Mouse (Mus musculus): ENCODE results near the gene Tmem120b. TPM values are rescaled to one million over a fixed set of nuclear protein-coding genes. Genes with fewer than 3 reads are reported as not detected.

Gene Tmem120b
- polyA plus RNA-seq, 1 experiment from 2014 or later, result 14.9 TPM

DNA sequence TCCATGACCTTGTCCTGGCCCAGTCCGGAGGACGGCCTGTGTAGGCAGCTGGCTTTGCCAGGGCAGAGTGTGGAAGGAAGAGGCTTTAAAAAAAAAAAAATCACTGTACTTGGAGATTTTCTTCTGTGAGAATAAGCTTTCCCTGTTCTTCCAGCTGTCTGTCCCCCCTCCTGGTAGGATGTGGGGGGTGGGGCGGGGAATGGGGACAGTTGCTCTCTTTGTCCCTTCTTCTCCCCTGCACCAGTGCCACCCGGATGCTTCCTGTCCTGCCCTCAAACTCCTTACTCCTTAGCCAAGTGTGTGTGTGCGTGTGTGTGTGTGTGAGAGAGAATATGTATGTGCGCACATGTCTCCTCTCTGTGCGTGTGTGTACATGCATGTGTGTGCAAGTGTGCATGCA lies 38.5 kb upstream of the Tmem120b start:
- Histone ChIP-seq H3K4me2 (ENCODE audit: low read depth, low read length) (no peak overlapping the region), H3K4me3 (ENCODE audit: low read length) (no peak overlapping the region), H3K9me3 (replicated peaks; ENCODE audit: control insufficient read depth, low read length) (no peaks in the 10 kb centered on the region), H3K27ac (ENCODE audit: low read length) (no peak overlapping the region), H3K27me3 (ENCODE audit: control insufficient read depth, insufficient read depth, low read length) (no peaks in the 10 kb centered on the region), H3K4me1 (ENCODE audit: control insufficient read depth, insufficient read depth, low read length) (peaks cover 15% of the 10 kb centered on the region), H3K9ac (ENCODE audit: low read length) (no peak overlapping the region), H3K36me3 (ENCODE audit: control insufficient read depth, insufficient read depth) (peaks cover 21% of the 10 kb centered on the region)
- ATAC-seq (replicated peaks; ENCODE audit: extremely low read depth, insufficient read depth, low FRiP score), result no peak
- 81% methylated on average over 7 of the region's 7 CpGs for WGBS

DNA sequence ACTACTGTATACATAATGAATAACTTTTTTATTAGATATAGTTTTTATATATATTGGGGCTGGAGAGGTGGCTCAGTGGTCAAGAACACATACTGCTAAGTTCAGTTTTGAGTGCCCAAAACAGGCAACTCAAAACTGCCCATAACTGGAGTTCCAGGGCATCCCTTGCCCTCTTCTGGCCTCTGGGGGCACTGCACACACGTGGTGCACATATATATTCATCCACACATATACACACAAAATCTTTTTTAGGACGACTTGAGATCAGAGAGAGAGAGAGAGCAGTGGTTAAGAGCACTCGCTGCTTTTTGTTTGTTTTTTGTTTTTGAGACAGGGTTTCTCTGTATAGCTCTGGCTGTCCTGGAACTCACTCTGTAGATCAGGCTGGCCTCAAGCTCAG lies 36.9 kb upstream of the Tmem120b start:
- peaks cover 15% of the 10 kb centered on the region for H3K4me1 ChIP-seq (ENCODE audit: control insufficient read depth, insufficient read depth, low read length)
- H3K27ac ChIP-seq (ENCODE audit: low read length), result no peak overlapping the region

DNA sequence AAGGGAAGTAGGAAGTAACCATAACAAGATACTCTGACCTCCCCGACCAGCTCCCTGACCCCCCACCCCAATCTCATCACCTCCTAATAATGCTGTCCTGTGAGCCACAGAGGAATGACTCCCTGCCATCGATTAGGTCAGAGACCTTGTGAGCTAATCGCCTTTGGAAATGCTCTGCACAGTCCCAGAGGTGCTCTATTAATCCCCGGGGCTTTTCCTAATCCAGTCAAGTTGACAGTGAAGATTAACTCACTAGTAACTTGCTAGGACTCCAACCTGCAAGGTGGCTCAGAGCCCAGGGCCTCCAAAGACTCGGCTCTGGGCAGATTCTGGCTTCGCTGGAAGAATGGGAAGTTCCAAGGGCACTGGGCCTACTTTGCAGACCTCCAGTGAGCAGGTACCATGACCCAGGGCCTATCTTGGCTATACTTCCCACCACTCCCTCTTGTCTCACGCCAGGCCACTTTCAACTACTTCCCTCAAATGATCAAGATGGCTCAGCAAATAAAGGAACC lies 34.5 kb upstream of the Tmem120b start:
- H3K9me3 ChIP-seq (replicated peaks; ENCODE audit: control insufficient read depth, low read length), result no peaks in the 10 kb centered on the region
- peaks cover 4% of the 10 kb centered on the region for H3K4me1 ChIP-seq (ENCODE audit: control insufficient read depth, insufficient read depth, low read length)
- H3K27ac ChIP-seq (ENCODE audit: low read length), result no peak overlapping the region
- H3K9ac ChIP-seq (ENCODE audit: low read length), result no peak overlapping the region
- H3K36me3 ChIP-seq (ENCODE audit: control insufficient read depth, insufficient read depth), result peaks cover 21% of the 10 kb centered on the region
- no peak overlapping the region for H3K4me2 ChIP-seq (ENCODE audit: low read depth, low read length)
- no peak overlapping the region for H3K4me3 ChIP-seq (ENCODE audit: low read length)
- no peaks in the 10 kb centered on the region for H3K27me3 ChIP-seq (ENCODE audit: control insufficient read depth, insufficient read depth, low read length)
- no peak for ATAC-seq (replicated peaks; ENCODE audit: extremely low read depth, insufficient read depth, low FRiP score)
- WGBS, result 75% methylated on average over 7 of the region's 7 CpGs

More for the DNA sequence above, 36.9 kb upstream of the Tmem120b start:
- H3K4me3 ChIP-seq (ENCODE audit: low read length), result no peak overlapping the region
- H3K9me3 ChIP-seq (replicated peaks; ENCODE audit: control insufficient read depth, low read length), result no peaks in the 10 kb centered on the region
- H3K36me3 ChIP-seq (ENCODE audit: control insufficient read depth, insufficient read depth), result peaks cover 21% of the 10 kb centered on the region
- 89% methylated on average over 3 of the region's 3 CpGs for WGBS
- no peak overlapping the region for H3K4me2 ChIP-seq (ENCODE audit: low read depth, low read length)
- ATAC-seq (replicated peaks; ENCODE audit: extremely low read depth, insufficient read depth, low FRiP score), result no peak
- H3K9ac ChIP-seq (ENCODE audit: low read length), result no peak overlapping the region
- no peaks in the 10 kb centered on the region for H3K27me3 ChIP-seq (ENCODE audit: control insufficient read depth, insufficient read depth, low read length)

DNA sequence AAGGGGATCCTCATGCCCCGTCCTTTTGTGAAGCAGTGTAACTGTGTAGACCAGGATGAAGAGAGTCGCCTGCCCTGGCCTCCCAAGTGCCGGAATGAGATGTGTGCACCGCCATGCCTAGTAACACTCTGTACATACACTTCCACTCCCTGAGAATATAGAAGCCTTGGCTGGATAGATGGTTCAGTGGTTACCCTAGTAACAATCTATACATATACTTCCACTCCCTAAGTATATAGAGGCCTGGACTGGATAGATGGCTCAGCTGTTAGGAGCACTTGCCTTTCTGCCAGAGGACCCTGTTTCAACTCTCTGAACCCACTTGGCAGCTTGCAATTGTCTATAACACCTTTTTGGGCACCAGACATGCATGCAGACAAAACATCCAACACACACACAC lies 33.1 kb upstream of the Tmem120b start:
- Histone ChIP-seq H3K27ac (ENCODE audit: low read length) (no peak overlapping the region), H3K4me1 (ENCODE audit: control insufficient read depth, insufficient read depth, low read length) (peaks cover 4% of the 10 kb centered on the region)
- WGBS, result 79% methylated on average over 4 of the region's 4 CpGs

DNA sequence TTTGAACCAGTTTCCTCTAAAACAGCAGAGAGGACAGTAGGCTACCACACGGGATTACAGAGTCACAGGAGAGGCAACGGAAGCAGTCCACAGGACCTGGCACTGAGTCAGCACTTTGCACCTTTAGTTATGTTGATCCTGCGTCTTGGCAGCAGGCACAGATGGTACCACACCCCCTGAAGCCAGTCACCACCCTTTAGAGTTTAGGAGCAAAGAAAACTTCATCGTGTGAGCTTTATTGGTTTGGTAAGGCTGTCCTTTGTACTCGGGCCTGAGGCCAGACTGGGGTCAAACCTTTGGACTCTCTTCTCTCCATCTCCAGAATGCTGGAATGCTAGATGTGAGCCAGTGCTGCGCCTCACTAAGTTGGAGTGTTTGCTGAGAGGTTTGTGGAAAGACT lies 32.7 kb upstream of the Tmem120b start:
- Histone ChIP-seq H3K4me3 (ENCODE audit: low read length) (no peak overlapping the region), H3K27me3 (ENCODE audit: control insufficient read depth, insufficient read depth, low read length) (no peaks in the 10 kb centered on the region), H3K9me3 (replicated peaks; ENCODE audit: control insufficient read depth, low read length) (no peaks in the 10 kb centered on the region), H3K9ac (ENCODE audit: low read length) (no peak overlapping the region), H3K4me1 (ENCODE audit: control insufficient read depth, insufficient read depth, low read length) (peaks cover 4% of the 10 kb centered on the region), H3K36me3 (ENCODE audit: control insufficient read depth, insufficient read depth) (peaks cover 13% of the 10 kb centered on the region; the same call in 1 of the 2 replicates), H3K4me2 (ENCODE audit: low read depth, low read length) (no peak overlapping the region), H3K27ac (ENCODE audit: low read length) (no peak overlapping the region)
- whole genome bisulfite sequencing, result 23% methylated on average over 6 of the region's 6 CpGs
- ATAC-seq (replicated peaks; ENCODE audit: extremely low read depth, insufficient read depth, low FRiP score), result no peak

More for the DNA sequence above, 33.1 kb upstream of the Tmem120b start:
- H3K4me2 ChIP-seq (ENCODE audit: low read depth, low read length), result no peak overlapping the region
- peaks cover 13% of the 10 kb centered on the region; the same call in 1 of the 2 replicates for H3K36me3 ChIP-seq (ENCODE audit: control insufficient read depth, insufficient read depth)
- H3K9me3 ChIP-seq (replicated peaks; ENCODE audit: control insufficient read depth, low read length), result no peaks in the 10 kb centered on the region
- H3K4me3 ChIP-seq (ENCODE audit: low read length), result no peak overlapping the region
- no peak for ATAC-seq (replicated peaks; ENCODE audit: extremely low read depth, insufficient read depth, low FRiP score)
- H3K9ac ChIP-seq (ENCODE audit: low read length), result no peak overlapping the region
- H3K27me3 ChIP-seq (ENCODE audit: control insufficient read depth, insufficient read depth, low read length), result no peaks in the 10 kb centered on the region

DNA sequence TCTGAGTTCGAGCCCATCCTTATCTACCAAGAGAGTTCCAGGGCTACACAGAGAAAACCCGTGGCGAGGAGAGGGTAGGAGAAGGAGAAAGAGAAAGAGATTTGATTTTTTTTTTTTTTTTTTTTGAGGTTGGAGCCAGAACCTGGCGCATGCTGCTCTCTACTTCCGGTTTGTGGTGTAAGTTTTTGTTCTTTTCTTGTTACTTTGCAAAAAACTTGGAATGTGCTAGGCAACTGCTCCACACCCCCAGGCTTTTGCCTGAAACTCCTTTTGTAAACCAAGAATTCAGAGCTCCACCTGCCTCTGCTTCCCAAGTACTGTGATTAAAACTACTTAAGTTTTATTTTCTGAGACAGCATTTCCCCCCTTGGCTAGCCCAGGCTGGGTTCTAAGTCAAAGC lies 30.1 kb upstream of the Tmem120b start:
- H3K4me1 ChIP-seq (ENCODE audit: control insufficient read depth, insufficient read depth, low read length), result peaks cover 4% of the 10 kb centered on the region
- H3K27ac ChIP-seq (ENCODE audit: low read length), result no peak overlapping the region
- H3K36me3 ChIP-seq (ENCODE audit: control insufficient read depth, insufficient read depth), result no peaks in the 10 kb centered on the region
- H3K4me3 ChIP-seq (ENCODE audit: low read length), result no peak overlapping the region
- H3K4me2 ChIP-seq (ENCODE audit: low read depth, low read length), result no peak overlapping the region
- no peak for ATAC-seq (replicated peaks; ENCODE audit: extremely low read depth, insufficient read depth, low FRiP score)
- H3K9me3 ChIP-seq (replicated peaks; ENCODE audit: control insufficient read depth, low read length), result no peaks in the 10 kb centered on the region
- H3K27me3 ChIP-seq (ENCODE audit: control insufficient read depth, insufficient read depth, low read length), result no peaks in the 10 kb centered on the region
- H3K9ac ChIP-seq (ENCODE audit: low read length), result no peak overlapping the region
- WGBS, result 74% methylated on average over 5 of the region's 5 CpGs

DNA sequence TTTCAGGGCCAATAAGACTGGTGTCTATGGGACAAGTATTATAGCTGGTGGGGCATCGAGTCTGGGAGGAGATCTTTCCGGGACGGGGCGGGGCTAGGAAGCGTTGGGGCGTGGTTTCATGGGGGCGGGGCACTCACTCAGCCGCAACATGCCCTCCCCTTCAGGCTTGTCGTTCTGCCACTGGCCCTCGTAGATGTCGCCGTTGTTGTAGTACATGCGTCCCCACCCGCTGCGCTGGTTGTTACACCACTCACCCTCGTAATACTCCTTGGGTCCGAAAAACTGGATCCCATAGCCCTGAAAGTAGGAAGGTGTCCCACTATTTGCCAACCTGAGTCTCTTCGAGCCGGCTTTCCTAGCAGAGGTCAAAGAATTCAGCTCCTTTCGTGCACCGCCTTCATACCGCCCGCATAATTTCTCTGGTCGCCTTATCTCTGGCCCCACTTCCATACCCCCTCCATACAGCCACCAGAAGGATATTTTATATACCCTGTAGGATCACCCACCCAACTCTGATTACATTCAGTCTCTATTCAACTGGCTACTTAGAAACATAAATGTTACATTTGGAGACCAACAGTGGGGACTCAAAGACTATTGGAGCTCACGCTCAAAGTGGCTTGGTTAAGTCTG lies 29.0 kb upstream of the Tmem120b start:
- Histone ChIP-seq H3K4me2 (ENCODE audit: low read depth, low read length) (peak overlapping the region; percentile 71), H3K9ac (ENCODE audit: low read length) (peak overlapping the region; percentile 52), H3K27me3 (ENCODE audit: control insufficient read depth, insufficient read depth, low read length) (no peaks in the 10 kb centered on the region), H3K4me1 (ENCODE audit: control insufficient read depth, insufficient read depth, low read length) (peaks cover 4% of the 10 kb centered on the region), H3K9me3 (replicated peaks; ENCODE audit: control insufficient read depth, low read length) (no peaks in the 10 kb centered on the region), H3K4me3 (ENCODE audit: low read length) (peak overlapping the region; percentile 49), H3K27ac (ENCODE audit: low read length) (peak overlapping the region; percentile 39), H3K36me3 (ENCODE audit: control insufficient read depth, insufficient read depth) (no peaks in the 10 kb centered on the region)
- 2% methylated on average over 25 of the region's 25 CpGs for WGBS
- ATAC-seq (replicated peaks; ENCODE audit: extremely low read depth, insufficient read depth, low FRiP score), result peak; percentile 53

DNA sequence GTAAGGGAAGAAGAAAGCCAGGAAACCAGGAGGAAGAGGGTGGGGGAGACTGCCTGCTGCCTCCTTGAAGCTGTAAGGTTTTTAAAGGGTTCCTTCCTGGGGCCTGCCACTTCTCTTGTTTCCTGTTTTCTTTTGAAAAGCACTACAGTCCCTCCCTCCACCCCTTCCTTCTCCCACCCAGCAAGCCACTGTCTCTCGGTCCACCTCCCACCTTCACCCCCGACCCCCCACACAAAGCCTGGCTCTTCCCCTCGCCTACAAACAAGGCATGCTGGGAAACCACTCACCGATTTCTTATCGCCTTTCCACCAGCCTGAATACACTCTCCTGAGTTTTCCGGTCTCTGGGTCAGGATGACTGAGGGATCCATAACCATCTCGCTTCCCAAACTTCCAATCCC lies 27.4 kb upstream of the Tmem120b start:
- no peak overlapping the region for H3K4me2 ChIP-seq (ENCODE audit: low read depth, low read length)
- no peaks in the 10 kb centered on the region for H3K36me3 ChIP-seq (ENCODE audit: control insufficient read depth, insufficient read depth)
- H3K4me3 ChIP-seq (ENCODE audit: low read length), result no peak overlapping the region
- H3K27ac ChIP-seq (ENCODE audit: low read length), result peak overlapping the region; percentile 60
- H3K9ac ChIP-seq (ENCODE audit: low read length), result no peak overlapping the region
- H3K27me3 ChIP-seq (ENCODE audit: control insufficient read depth, insufficient read depth, low read length), result no peaks in the 10 kb centered on the region
- no peaks in the 10 kb centered on the region for H3K9me3 ChIP-seq (replicated peaks; ENCODE audit: control insufficient read depth, low read length)
- 0 out of 2 replicates have a peak, but pooled peaks have one; percentile 30 for ATAC-seq (replicated peaks; ENCODE audit: extremely low read depth, insufficient read depth, low FRiP score)
- WGBS, result 39% methylated on average over 7 of the region's 7 CpGs
- H3K4me1 ChIP-seq (ENCODE audit: control insufficient read depth, insufficient read depth, low read length), result peaks cover 4% of the 10 kb centered on the region; the same call in 1 of the 2 replicates

DNA sequence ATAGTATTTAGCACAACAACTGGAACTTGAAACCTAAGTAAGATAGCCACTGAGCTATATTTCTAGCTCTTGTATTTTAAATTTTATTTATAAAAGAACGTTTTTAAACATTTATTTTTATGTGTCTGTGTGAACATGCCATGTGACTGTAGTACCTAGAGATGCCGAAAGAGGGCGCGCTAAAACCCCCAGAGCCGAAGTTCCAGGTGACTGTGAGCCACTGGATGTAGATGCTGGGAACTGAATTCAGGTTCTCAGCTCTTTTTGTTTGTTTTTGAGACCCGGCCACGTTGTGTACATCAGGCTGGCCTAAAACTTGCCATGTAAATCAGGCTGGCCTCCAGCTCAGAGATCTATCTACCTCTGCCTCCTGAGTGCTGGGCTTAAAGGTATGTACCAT lies 24.4 kb upstream of the Tmem120b start:
- H3K4me1 ChIP-seq (ENCODE audit: control insufficient read depth, insufficient read depth, low read length), result peaks cover 4% of the 10 kb centered on the region; the same call in 1 of the 2 replicates
- no peaks in the 10 kb centered on the region for H3K36me3 ChIP-seq (ENCODE audit: control insufficient read depth, insufficient read depth)
- H3K4me2 ChIP-seq (ENCODE audit: low read depth, low read length), result no peak overlapping the region

More for the DNA sequence above, 24.4 kb upstream of the Tmem120b start:
- Histone ChIP-seq H3K4me3 (ENCODE audit: low read length) (no peak overlapping the region), H3K9me3 (replicated peaks; ENCODE audit: control insufficient read depth, low read length) (no peaks in the 10 kb centered on the region), H3K27me3 (ENCODE audit: control insufficient read depth, insufficient read depth, low read length) (no peaks in the 10 kb centered on the region), H3K9ac (ENCODE audit: low read length) (no peak overlapping the region), H3K27ac (ENCODE audit: low read length) (no peak overlapping the region)
- WGBS, result 23% methylated on average over 7 of the region's 7 CpGs
- no peak for ATAC-seq (replicated peaks; ENCODE audit: extremely low read depth, insufficient read depth, low FRiP score)

Measured in heart, embryonic 16.5 days (tissue).